Mouse (Mus musculus) small intestine, adult 2 months (tissue): ENCODE results near the gene Ifit1bl2.

ENCODE experiments used
- CTCF ChIP-seq: fragments of 200-500 bp; IDR thresholded peaks from 2 replicates; pipeline ENCODE4 v1.5.1; 2012; ENCODE audit warnings: low read depth, mild to moderate bottlenecking, control low read depth, inconsistent platforms, low read length, moderate library complexity, mixed read lengths; ENCODE audit not compliant: insufficient replicate concordance, insufficient read length; ENCODE audit errors: extremely low read depth
- POLR2A ChIP-seq: fragments of 200-500 bp; IDR thresholded peaks from 2 replicates; pipeline ENCODE4 v1.6.1; 2012; ENCODE audit warnings: low read depth, mild to moderate bottlenecking, control low read depth, inconsistent platforms, low read length, moderate library complexity

DNA sequence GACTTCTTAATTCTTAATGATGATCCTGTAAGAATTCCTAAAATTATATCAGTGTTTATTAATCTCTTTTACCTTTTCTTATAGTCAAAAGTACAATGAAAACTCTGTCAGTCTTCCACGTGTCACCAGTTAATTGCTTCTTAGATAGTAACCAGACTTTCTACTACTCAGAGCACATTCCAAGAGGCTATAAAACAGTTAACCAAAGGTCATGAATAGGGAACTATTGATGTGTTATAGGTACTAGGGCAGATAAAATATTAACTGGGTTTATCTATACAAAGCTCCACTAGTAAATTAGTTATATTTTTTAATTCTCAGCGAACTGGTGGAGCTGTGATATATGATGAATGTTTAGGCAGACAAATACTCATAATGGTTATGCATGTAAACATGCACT, 13.0 kb downstream of the Ifit1bl2 start:
- TF ChIP-seq POLR2A (no peak), CTCF (no peak)
